Mouse (Mus musculus): ENCODE results near the gene Tln2. TPM values are rescaled to one million over a fixed set of nuclear protein-coding genes. Genes with fewer than 3 reads are reported as not detected.

Tln2 gene
- polyA plus RNA-seq, 1 experiment from 2014 or later = 21.1 TPM

DNA sequence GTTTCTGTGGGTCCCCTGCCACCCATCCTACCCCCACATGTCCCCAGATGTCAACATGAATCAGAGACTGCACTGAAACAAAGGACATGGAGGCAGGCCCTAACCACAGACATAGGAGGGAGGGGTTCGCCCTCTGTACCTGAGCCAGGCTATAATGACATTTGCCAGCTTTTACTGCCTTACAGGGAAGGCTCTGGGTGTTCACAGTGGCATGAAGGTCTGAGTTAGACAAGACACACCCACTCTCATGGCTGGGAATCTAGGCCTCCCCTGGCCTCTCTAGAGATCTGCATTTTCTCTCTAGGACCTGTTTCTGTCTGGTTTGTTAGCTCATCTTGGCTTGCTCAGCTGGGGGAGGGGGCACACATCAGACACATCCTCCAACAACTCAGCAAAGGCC lies 380.8 kb downstream of the Tln2 start:
- Histone ChIP-seq H3K9me3 (replicated peaks) (0 out of 2 replicates have a peak, but pooled peaks cover 2% of the 10 kb centered on the region), H3K27me3 (no peaks in the 10 kb centered on the region), H3K27ac (no peak overlapping the region), H3K36me3 (no peaks in the 10 kb centered on the region), H3K4me1 (peaks cover 12% of the 10 kb centered on the region), H3K9ac (no peak overlapping the region), H3K4me2 (no peak overlapping the region), H3K4me3 (replicated peaks) (no peak overlapping the region)
- ATAC-seq (replicated peaks; ENCODE audit: low FRiP score) = no peak
- 90% methylated on average over 1 of the region's 1 CpGs for WGBS

DNA sequence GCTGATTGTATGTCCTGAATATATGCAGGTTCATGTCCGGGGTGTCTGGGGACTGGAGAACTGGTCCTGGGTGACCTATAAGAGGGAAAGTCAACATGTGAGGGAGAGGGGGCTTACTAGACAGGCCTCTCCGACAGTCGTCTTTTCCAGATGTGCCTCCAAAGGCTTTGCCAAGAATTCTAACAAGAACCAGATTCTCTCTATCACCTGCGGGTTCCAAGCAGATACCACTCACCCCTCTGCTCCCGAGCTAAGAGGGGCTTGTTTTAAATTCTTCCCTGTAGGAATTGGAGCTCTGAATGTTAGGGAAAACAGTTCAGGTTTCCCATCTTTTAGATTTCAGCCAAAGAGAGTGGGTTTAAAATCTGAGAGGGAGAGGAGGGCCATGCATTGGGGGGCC lies 381.3 kb downstream of the Tln2 start:
- H3K4me3 ChIP-seq (replicated peaks) = no peak overlapping the region
- no peak overlapping the region for H3K27ac ChIP-seq
- H3K9me3 ChIP-seq (replicated peaks) = 0 out of 2 replicates have a peak, but pooled peaks cover 2% of the 10 kb centered on the region
- WGBS = 64% methylated on average over 5 of the region's 5 CpGs
- ATAC-seq (replicated peaks; ENCODE audit: low FRiP score) = no peak
- H3K27me3 ChIP-seq = no peaks in the 10 kb centered on the region
- H3K4me2 ChIP-seq = no peak overlapping the region
- H3K9ac ChIP-seq = no peak overlapping the region
- peaks cover 12% of the 10 kb centered on the region for H3K4me1 ChIP-seq
- no peaks in the 10 kb centered on the region for H3K36me3 ChIP-seq

DNA sequence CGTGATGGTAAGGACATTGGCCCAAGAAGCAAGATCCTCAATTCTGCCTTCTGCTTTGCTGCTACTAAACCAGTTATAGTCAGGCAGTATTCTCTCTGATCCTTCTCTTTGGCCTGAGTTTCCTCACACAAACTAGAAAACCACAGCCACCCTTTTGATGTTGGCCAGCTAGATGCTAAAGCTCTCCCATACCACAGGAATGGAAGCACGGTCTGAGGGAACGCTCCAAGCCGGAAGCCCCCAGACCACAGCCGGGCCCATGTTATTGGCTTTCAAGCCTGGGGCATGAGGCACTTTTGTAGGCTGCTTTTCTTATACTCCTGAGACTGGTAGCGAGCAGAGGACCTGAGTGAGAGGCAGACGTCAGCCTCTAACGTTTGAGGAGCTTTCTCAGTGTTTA lies 383.4 kb downstream of the Tln2 start:
- H3K27me3 ChIP-seq = no peaks in the 10 kb centered on the region
- ATAC-seq (replicated peaks; ENCODE audit: low FRiP score) = no peak
- no peak overlapping the region for H3K27ac ChIP-seq
- peaks cover 8% of the 10 kb centered on the region for H3K4me1 ChIP-seq
- no peak overlapping the region for H3K4me3 ChIP-seq (replicated peaks)
- H3K9me3 ChIP-seq (replicated peaks) = 0 out of 2 replicates have a peak, but pooled peaks cover 6% of the 10 kb centered on the region
- no peak overlapping the region for H3K9ac ChIP-seq
- no peak overlapping the region for H3K4me2 ChIP-seq
- WGBS = 84% methylated on average over 8 of the region's 8 CpGs
- no peaks in the 10 kb centered on the region for H3K36me3 ChIP-seq

DNA sequence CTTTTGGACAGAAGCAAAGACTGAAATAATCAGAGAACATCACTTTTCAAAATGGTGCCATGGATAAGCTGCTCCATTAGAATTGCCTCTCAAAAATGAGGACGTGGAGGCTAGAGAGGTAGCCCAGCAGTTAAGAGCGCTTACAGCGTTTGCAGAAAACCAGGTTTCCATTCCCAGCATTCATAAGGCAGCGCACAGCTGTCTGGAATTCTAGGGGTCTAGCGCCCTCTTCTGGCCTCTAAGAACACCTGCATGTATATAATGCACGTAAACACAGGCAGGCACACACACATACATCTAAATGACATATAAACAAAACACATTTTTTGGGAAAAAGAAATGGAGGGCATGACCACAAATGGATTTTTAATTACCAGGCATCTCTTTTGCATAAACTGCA lies 385.7 kb downstream of the Tln2 start:
- no peak overlapping the region for H3K4me2 ChIP-seq
- 92% methylated on average over 6 of the region's 6 CpGs for WGBS
- H3K27me3 ChIP-seq = no peaks in the 10 kb centered on the region
- H3K4me3 ChIP-seq (replicated peaks) = no peak overlapping the region
- peaks cover 8% of the 10 kb centered on the region for H3K4me1 ChIP-seq
- no peak for ATAC-seq (replicated peaks; ENCODE audit: low FRiP score)
- H3K9me3 ChIP-seq (replicated peaks) = 0 out of 2 replicates have a peak, but pooled peaks cover 5% of the 10 kb centered on the region
- H3K36me3 ChIP-seq = no peaks in the 10 kb centered on the region
- H3K27ac ChIP-seq = no peak overlapping the region
- H3K9ac ChIP-seq = no peak overlapping the region

DNA sequence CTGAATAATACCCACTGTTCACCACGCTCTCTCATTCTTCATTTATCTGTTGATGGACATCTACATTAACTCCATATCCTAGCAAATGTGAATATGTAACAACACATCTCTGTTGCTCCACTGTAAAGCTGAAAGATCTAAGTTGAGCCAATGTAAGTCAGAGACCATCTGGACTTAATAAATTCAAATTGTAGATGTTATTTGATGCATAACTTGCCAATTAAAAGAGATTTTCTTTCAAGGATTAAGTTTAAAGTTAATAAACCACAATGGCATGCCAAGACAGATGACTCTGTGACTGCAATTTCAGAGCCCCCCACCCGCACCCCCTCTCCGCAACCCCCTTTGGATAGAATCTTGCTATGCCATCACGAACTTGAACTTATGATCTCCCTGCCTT lies 386.3 kb downstream of the Tln2 start:
- H3K27ac ChIP-seq = no peak overlapping the region
- 91% methylated on average over 4 of the region's 4 CpGs for WGBS
- peaks cover 8% of the 10 kb centered on the region for H3K4me1 ChIP-seq
- no peak for ATAC-seq (replicated peaks; ENCODE audit: low FRiP score)
- H3K9me3 ChIP-seq (replicated peaks) = 0 out of 2 replicates have a peak, but pooled peaks cover 5% of the 10 kb centered on the region
- H3K36me3 ChIP-seq = no peaks in the 10 kb centered on the region
- H3K4me2 ChIP-seq = no peak overlapping the region
- no peaks in the 10 kb centered on the region for H3K27me3 ChIP-seq
- H3K4me3 ChIP-seq (replicated peaks) = no peak overlapping the region
- no peak overlapping the region for H3K9ac ChIP-seq

DNA sequence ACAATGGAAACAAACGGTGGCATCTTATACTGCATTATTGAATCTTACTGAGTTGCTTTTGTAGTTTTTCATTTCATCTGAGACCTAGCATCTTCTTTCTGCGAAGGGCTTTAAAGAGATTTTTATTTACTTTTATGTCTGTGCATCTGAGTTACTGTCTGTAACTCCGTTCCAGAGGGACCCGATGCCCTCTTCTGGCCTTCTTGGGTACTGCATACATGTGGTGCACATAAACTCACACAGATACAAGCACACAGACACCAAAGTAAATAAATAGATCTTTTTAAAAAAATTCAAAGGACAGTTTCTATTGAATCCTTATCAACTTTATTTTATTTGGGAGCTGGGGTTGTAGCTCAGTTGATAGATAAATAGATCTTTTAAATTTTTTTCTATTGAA lies 388.1 kb downstream of the Tln2 start:
- ATAC-seq (replicated peaks; ENCODE audit: low FRiP score) = no peak
- Histone ChIP-seq H3K27ac (no peak overlapping the region), H3K4me3 (replicated peaks) (no peak overlapping the region), H3K4me1 (peaks cover 4% of the 10 kb centered on the region), H3K4me2 (no peak overlapping the region), H3K9ac (no peak overlapping the region), H3K9me3 (replicated peaks) (0 out of 2 replicates have a peak, but pooled peaks cover 5% of the 10 kb centered on the region), H3K27me3 (no peaks in the 10 kb centered on the region), H3K36me3 (no peaks in the 10 kb centered on the region)
- whole genome bisulfite sequencing = 94% methylated on average over 4 of the region's 4 CpGs

DNA sequence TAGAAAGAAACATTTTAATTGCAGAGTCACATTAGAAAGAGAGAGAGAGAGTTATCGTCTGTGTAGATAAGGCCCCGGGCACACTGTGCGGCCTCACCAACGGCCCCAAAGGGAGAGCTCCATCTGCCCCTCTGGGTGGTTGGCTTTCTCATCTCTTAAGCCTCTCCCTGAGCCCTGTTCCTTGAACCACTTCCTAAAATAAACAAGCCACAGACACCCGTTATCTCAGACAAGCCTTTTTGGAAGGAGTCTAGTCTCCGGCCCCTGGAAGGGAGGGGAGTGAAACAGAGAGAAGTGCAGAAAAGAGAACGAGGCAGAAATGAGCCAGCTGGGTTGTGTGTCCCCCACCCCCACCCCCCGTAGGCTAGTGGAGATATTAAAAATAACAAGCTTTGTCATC lies 388.7 kb downstream of the Tln2 start:
- ATAC-seq (replicated peaks; ENCODE audit: low FRiP score) = no peak
- H3K4me1 ChIP-seq = peaks cover 4% of the 10 kb centered on the region
- H3K27me3 ChIP-seq = no peaks in the 10 kb centered on the region
- no peak overlapping the region for H3K9ac ChIP-seq
- no peak overlapping the region for H3K4me2 ChIP-seq
- H3K27ac ChIP-seq = no peak overlapping the region
- H3K9me3 ChIP-seq (replicated peaks) = 0 out of 2 replicates have a peak, but pooled peaks cover 5% of the 10 kb centered on the region
- no peaks in the 10 kb centered on the region for H3K36me3 ChIP-seq
- H3K4me3 ChIP-seq (replicated peaks) = no peak overlapping the region
- WGBS = 68% methylated on average over 8 of the region's 8 CpGs

DNA sequence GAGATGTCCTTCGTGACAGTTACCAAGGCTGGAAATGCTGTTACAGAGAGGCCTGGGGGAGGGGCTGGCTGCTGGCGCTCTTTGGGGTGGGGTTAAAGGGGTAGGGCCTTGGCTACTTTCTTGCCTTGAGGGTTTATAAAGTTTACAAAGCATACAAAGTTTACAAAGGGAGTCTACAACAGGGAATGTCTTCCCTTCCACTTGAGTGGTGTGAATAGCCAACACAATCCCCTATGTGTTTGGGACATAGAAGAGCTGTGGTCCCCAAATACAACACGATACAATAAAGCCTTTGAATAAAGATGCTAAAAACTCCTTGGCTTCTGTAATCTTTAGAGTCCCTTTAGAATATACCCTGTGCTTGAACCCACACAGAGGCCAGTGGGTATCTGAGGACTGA lies 389.5 kb downstream of the Tln2 start:
- Histone ChIP-seq H3K27ac (no peak overlapping the region), H3K9ac (no peak overlapping the region), H3K36me3 (no peaks in the 10 kb centered on the region), H3K4me1 (peaks cover 4% of the 10 kb centered on the region), H3K9me3 (replicated peaks) (0 out of 2 replicates have a peak, but pooled peaks cover 5% of the 10 kb centered on the region), H3K27me3 (no peaks in the 10 kb centered on the region), H3K4me2 (no peak overlapping the region), H3K4me3 (replicated peaks) (no peak overlapping the region)
- WGBS = 76% methylated on average over 3 of the region's 3 CpGs
- no peak for ATAC-seq (replicated peaks; ENCODE audit: low FRiP score)

MicroRNA genes within 50 kb of the gene (microRNA counts, 519-probe panel; counts per million panel counts)
- 2,271 counts per million, percentile 28 among the panel's probes with 10 or more counts for microRNA mmu-miR-190

Small RNA genes lying within 50 kb of the gene (microRNA-seq; reads per million reads assigned to microRNA genes)
- gene Mir190a = 36.3 reads per million, percentile 45 among the genes with 10 or more reads in this experiment

Other genes with a start within 250 kb of the Tln2 start
- 0.19 and 1.1 TPM in 2 replicates for gene C2cd4b, start 199.7 kb upstream of the Tln2 start, polyA plus RNA-seq (2015; fragmentation: Nextera tagmentation; extraction: Ambion mirVana)

All from kidney, embryonic 15.5 days (tissue).